Mouse (Mus musculus) layer of hippocampus, adult 9-11 months (tissue): ENCODE results near the gene AC161166.1.

ENCODE experiments used
- DNase-seq: peaks from one replicate; pipeline ENCODE4 v3.0.0; 2022

Gene AC161166.1

GRCm38 (mm10) chr7:24482208-24483020 is 29.8 kb downstream of the AC161166.1 start:
- no peak for DNase-seq

- DNase-seq, result peak; percentile 87
Measured at GRCm38 (mm10) chr7:24481474-24482207, 30.6 kb downstream of the AC161166.1 start, which contains the start of gene Cadm4. Gene Cadm4 (plus strand): TSS chr7:24482023.

GRCm38 (mm10) chr7:24480986-24481473 is 31.2 kb downstream of the AC161166.1 start:
- no peak for DNase-seq

- peak; percentile 59 for DNase-seq
Measured at GRCm38 (mm10) chr7:24480121-24480941, 31.9 kb downstream of the AC161166.1 start.

- no peak for DNase-seq
Measured at GRCm38 (mm10) chr7:24479685-24480084, 32.6 kb downstream of the AC161166.1 start.

GRCm38 (mm10) chr7:24478911-24479310 is 33.3 kb downstream of the AC161166.1 start:
- DNase-seq, result no peak

GRCm38 (mm10) chr7:24476856-24477255 is 35.4 kb downstream of the AC161166.1 start:
- no peak for DNase-seq

- DNase-seq, result no peak
Measured at GRCm38 (mm10) chr7:24476338-24476737, 35.9 kb downstream of the AC161166.1 start.

GRCm38 (mm10) chr7:24474811-24475506 is 37.3 kb downstream of the AC161166.1 start:
- peak; percentile 77 for DNase-seq

- DNase-seq, result peak; percentile 69
Measured at GRCm38 (mm10) chr7:24473913-24474529, 38.2 kb downstream of the AC161166.1 start.

GRCm38 (mm10) chr7:24472937-24473336 is 39.3 kb downstream of the AC161166.1 start:
- DNase-seq, result no peak

- DNase-seq, result no peak
Measured at GRCm38 (mm10) chr7:24472442-24472841, 39.8 kb downstream of the AC161166.1 start.

- DNase-seq, result no peak
Measured at GRCm38 (mm10) chr7:24470356-24470755, 41.9 kb downstream of the AC161166.1 start.

- DNase-seq, result no peak
Measured at GRCm38 (mm10) chr7:24469126-24469525, 43.1 kb downstream of the AC161166.1 start.

GRCm38 (mm10) chr7:24467886-24468285 is 44.4 kb downstream of the AC161166.1 start:
- no peak for DNase-seq

GRCm38 (mm10) chr7:24466835-24467234 is 45.4 kb downstream of the AC161166.1 start:
- no peak for DNase-seq

GRCm38 (mm10) chr7:24462388-24463319 is 49.6 kb downstream of the AC161166.1 start, which contains the start of gene Plaur:
Gene Plaur (plus strand): TSS chr7:24462484.
- DNase-seq, result no peak

- no peak for DNase-seq
Measured at GRCm38 (mm10) chr7:24461376-24462051, 50.7 kb downstream of the AC161166.1 start.
